ENCODE assay signal across 12 mouse cellular contexts in genomic region chr17:79699197-79699596, GRCm38 (mm10). TPM values are rescaled to one million over a fixed set of nuclear protein-coding genes. Genes with fewer than 3 reads are reported as not detected.
DNase-seq lines count a peak whose midpoint lies in the region; ATAC-seq and TF ChIP-seq lines count a peak whose summit lies in the region.
"Had no signal": no experiment of that assay in that cellular context is flagged by ENCODE, and none has a peak within 500 bp of the region (broad histone marks: within the 10 kb centered on the region; RNA-seq: fewer than 3 reads in every experiment).

No protein-coding gene starts in this region.

- DNase-seq in frontal cortex, postnatal 10 days (ENCODE audit: low spot score in 2 of 2) = no peak
- DNase-seq in right cerebral cortex, adult 18-20 months = peak; percentile 21
- DNase-seq in right cerebral cortex, postnatal 36 days (ENCODE audit: low spot score in 2 of 2) = no peak
- peak; percentile 2 for DNase-seq in induced T-regulatory cell, adult 2 months (ENCODE audit: low read depth)
- no peak for DNase-seq in stomach, postnatal 0 days (ENCODE audit: low spot score)
- no peak for DNase-seq in spleen, adult 18-20 months
- DNase-seq: liver, embryonic 13.5 days had no signal

- no peaks in the 10 kb centered on the region for H3K4me1 ChIP-seq in stomach, postnatal 0 days (replicated peaks; ENCODE audit: control insufficient read depth, insufficient read depth)
- H3K4me1 ChIP-seq: liver, embryonic 13.5 days; neural tube, embryonic 13.5 days; stomach, embryonic 15.5 days had no signal

- H3K9ac ChIP-seq in stomach, postnatal 0 days (ENCODE audit: low read length) = no peak overlapping the region
- H3K9ac ChIP-seq: liver, embryonic 13.5 days; neural tube, embryonic 13.5 days; stomach, embryonic 15.5 days had no signal

- no peaks in the 10 kb centered on the region for H3K9me3 ChIP-seq in stomach, postnatal 0 days (ENCODE audit: control insufficient read depth, low read length)
- H3K9me3 ChIP-seq: liver, embryonic 13.5 days; neural tube, embryonic 13.5 days; stomach, embryonic 15.5 days had no signal

- 11% methylated on average over 1 of the region's 1 CpGs for WGBS in stomach, postnatal 0 days

- no peaks in the 10 kb centered on the region for H3K36me3 ChIP-seq in stomach, postnatal 0 days (ENCODE audit: control insufficient read depth, insufficient read depth, low read length)
- H3K36me3 ChIP-seq: liver, embryonic 13.5 days; neural tube, embryonic 13.5 days; stomach, embryonic 15.5 days had no signal

- no peak for TF ChIP-seq EP300 in stomach, postnatal 0 days (optimal IDR thresholded peaks at IDR 0.05)

- H3K27ac ChIP-seq in stomach, postnatal 0 days (replicated peaks) = no peak overlapping the region
- H3K27ac ChIP-seq: liver, embryonic 13.5 days; neural tube, embryonic 13.5 days; stomach, embryonic 15.5 days had no signal

- no peaks in the 10 kb centered on the region for H3K27me3 ChIP-seq in stomach, postnatal 0 days (ENCODE audit: control insufficient read depth, insufficient read depth, low read length)
- H3K27me3 ChIP-seq: liver, embryonic 13.5 days; neural tube, embryonic 13.5 days; stomach, embryonic 15.5 days had no signal

- TF ChIP-seq CTCF in stomach, postnatal 0 days (IDR thresholded peaks at IDR 0.05; ENCODE audit: low read depth) = peak; percentile 84

- no peak overlapping the region for H3K4me2 ChIP-seq in stomach, postnatal 0 days (replicated peaks; ENCODE audit: low read depth)
- H3K4me2 ChIP-seq: liver, embryonic 13.5 days; neural tube, embryonic 13.5 days; stomach, embryonic 15.5 days had no signal

- no peak overlapping the region for H3K4me3 ChIP-seq in stomach, postnatal 0 days (ENCODE audit: low read depth, low read length)
- H3K4me3 ChIP-seq: liver, embryonic 13.5 days; neural tube, embryonic 13.5 days; stomach, embryonic 15.5 days had no signal

- peak; percentile 84 for ATAC-seq in frontal cortex, adult (ENCODE audit: low TSS enrichment)
- ATAC-seq in stomach, postnatal 0 days (ENCODE audit: low FRiP score, low TSS enrichment) = no peak
- ATAC-seq in inflammation-experienced regulatory T-cells, adult 6 months = no peak
- ATAC-seq: hindbrain, embryonic 16.5 days had no signal

RNA-seq across cellular contexts. Expression of gene Cyp1b1, which starts 15.7 kb away (rescaled TPM):
- polyA plus RNA-seq in stomach, postnatal 0 days (2015; fragmentation: Nextera tagmentation; extraction: Ambion mirVana) = 5.5 and 6.9 TPM in 2 replicates
- not detected for polyA plus RNA-seq in inflammation-experienced regulatory T-cells, adult 6 months (2017; shearing (Covaris generic))

Comparison
In these comparisons a context has a peak if more than half of its experiments do, and no peak if none do; other contexts are left out.
1. DNase-seq: peak in right cerebral cortex, adult 18-20 months (single experiment) and induced T-regulatory cell, adult 2 months (single experiment); none in frontal cortex, postnatal 10 days (0 of 2), right cerebral cortex, postnatal 36 days (0 of 2), stomach, postnatal 0 days (single experiment) and spleen, adult 18-20 months (0 of 2).